Mouse (Mus musculus) myocyte (in vitro differentiated cells): Measurements from ENCODE around the gene Nsun7. TPM values are rescaled to one million over a fixed set of nuclear protein-coding genes. Genes with fewer than 3 reads are reported as not detected.

Experiments used
- H3K27me3 ChIP-seq: one replicate; pipeline ENCODE4 v1.6.1; 2011; ENCODE audit not compliant: control insufficient read depth, insufficient read depth, insufficient read length
- H3K36me3 ChIP-seq: one replicate; pipeline ENCODE4 v1.6.1; 2011; ENCODE audit not compliant: control insufficient read depth, insufficient read depth
- H3K4me2 ChIP-seq: one replicate; pipeline ENCODE4 v1.6.1; 2011; ENCODE audit warnings: low read depth, control low read depth
- H3K4me3 ChIP-seq: one replicate; pipeline ENCODE4 v1.5.1; 2011; ENCODE audit warnings: mild to moderate bottlenecking, control low read depth, moderate library complexity
- H3K79me2 ChIP-seq: one replicate; pipeline ENCODE4 v1.6.1; 2011; ENCODE audit not compliant: control insufficient read depth, insufficient read depth
- H3ac ChIP-seq: one replicate; pipeline ENCODE4 v1.6.1; 2011; ENCODE audit not compliant: control insufficient read depth, insufficient read length
- CEBPB ChIP-seq: IDR thresholded peaks from 2 replicates; pipeline ENCODE4 v1.6.1; 2011; ENCODE audit warnings: mild to moderate bottlenecking, moderate library complexity; ENCODE audit not compliant: poor library complexity, insufficient read depth, severe bottlenecking
- E2F4 ChIP-seq: IDR thresholded peaks from one replicate; pipeline ENCODE4 v1.6.1; 2011; ENCODE audit warnings: mild to moderate bottlenecking, control low read depth, moderate library complexity; ENCODE audit not compliant: insufficient read depth
- MAX ChIP-seq: IDR thresholded peaks from one replicate; pipeline ENCODE4 v1.6.1; 2011; ENCODE audit warnings: low read depth, mild to moderate bottlenecking, control low read depth
- MYOD1 ChIP-seq, 3 experiments: IDR thresholded peaks; one replicate each; pipeline ENCODE4 v1.6.1; 2011; ENCODE audit warnings: control low read depth in 2 of 3, low read depth in 2 of 3, mild to moderate bottlenecking in 2 of 3, moderate library complexity in 1 of 3; ENCODE audit not compliant: insufficient read length in 2 of 3, control insufficient read depth in 1 of 3
- MYOG ChIP-seq, 3 experiments: IDR thresholded peaks; one replicate each; pipeline ENCODE4 v1.6.1; 2011; ENCODE audit warnings: control low read depth in 2 of 3, low read depth in 2 of 3, mild to moderate bottlenecking in 2 of 3; ENCODE audit not compliant: insufficient read length in 2 of 3, control insufficient read depth in 1 of 3, insufficient read depth in 1 of 3
- POLR2A ChIP-seq: IDR thresholded peaks from one replicate; pipeline ENCODE4 v1.6.1; 2011; ENCODE audit warnings: low read depth, mild to moderate bottlenecking, control low read depth, moderate library complexity; ENCODE audit not compliant: insufficient read length
- POLR2AphosphoS2 ChIP-seq: IDR thresholded peaks from one replicate; pipeline ENCODE4 v1.6.1; 2011; ENCODE audit warnings: low read depth, control low read depth; ENCODE audit not compliant: insufficient read length
- REST ChIP-seq: IDR thresholded peaks from one replicate; pipeline ENCODE4 v1.6.1; 2011; ENCODE audit warnings: mild to moderate bottlenecking, control low read depth, moderate library complexity; ENCODE audit not compliant: insufficient read depth, insufficient read length
- SRF ChIP-seq: IDR thresholded peaks from one replicate; pipeline ENCODE4 v1.6.1; 2011; ENCODE audit warnings: low read depth; ENCODE audit not compliant: control insufficient read depth, insufficient read length
- TCF12 ChIP-seq: IDR thresholded peaks from one replicate; pipeline ENCODE4 v1.6.1; 2011; ENCODE audit warnings: mild to moderate bottlenecking, control low read depth; ENCODE audit not compliant: poor library complexity, insufficient read depth, severe bottlenecking
- TCF3 ChIP-seq: IDR thresholded peaks from one replicate; pipeline ENCODE4 v1.6.1; 2011; ENCODE audit warnings: low read depth, control low read depth; ENCODE audit not compliant: insufficient read length
- USF1 ChIP-seq: IDR thresholded peaks from one replicate; pipeline ENCODE4 v1.6.1; 2011; ENCODE audit warnings: low read depth, mild to moderate bottlenecking, control low read depth, moderate library complexity
- polyA plus RNA-seq: library from polyadenylated mRNA; unstranded; fragments of >200 nt; fragmentation: generic; extraction: Trizol; gene quantifications from one replicate; pipeline ENCODE4 v1.2.1, GENCODE M21; 2012; ENCODE audit warnings: missing spikeins

The Nsun7 gene
- polyA plus RNA-seq, 1 experiment: not detected

- Histone ChIP-seq H3K4me2 (no peak overlapping the region), H3K79me2 (no peaks in the 10 kb centered on the region), H3K36me3 (peaks cover 1% of the 10 kb centered on the region), H3K4me3 (no peak overlapping the region), H3K27me3 (no peaks in the 10 kb centered on the region), H3ac (no peak overlapping the region)
- TF ChIP-seq POLR2A (no peak), SRF (no peak), MYOD1 (IDR thresholded peaks at IDR 0.05; ENCODE audit: control insufficient read depth in 1 of 3, insufficient read length in 2 of 3, low read depth in 2 of 3) (no peak), USF1 (no peak)
These were observed 56.1 kb downstream of the Nsun7 start for GRCm38 (mm10) chr5:66315791-66316190.

- Histone ChIP-seq H3K4me3 (no peak overlapping the region), H3ac (no peak overlapping the region), H3K27me3 (no peaks in the 10 kb centered on the region), H3K4me2 (no peak overlapping the region), H3K79me2 (no peaks in the 10 kb centered on the region), H3K36me3 (no peaks in the 10 kb centered on the region)
- no peak for TF ChIP-seq POLR2AphosphoS2
- TF ChIP-seq E2F4: no peak
- TF ChIP-seq MYOD1 (IDR thresholded peaks at IDR 0.05; ENCODE audit: control insufficient read depth in 1 of 3, insufficient read length in 2 of 3, low read depth in 2 of 3): no peak
These were observed 59.6 kb downstream of the Nsun7 start for GRCm38 (mm10) chr5:66319341-66319740.

DNA sequence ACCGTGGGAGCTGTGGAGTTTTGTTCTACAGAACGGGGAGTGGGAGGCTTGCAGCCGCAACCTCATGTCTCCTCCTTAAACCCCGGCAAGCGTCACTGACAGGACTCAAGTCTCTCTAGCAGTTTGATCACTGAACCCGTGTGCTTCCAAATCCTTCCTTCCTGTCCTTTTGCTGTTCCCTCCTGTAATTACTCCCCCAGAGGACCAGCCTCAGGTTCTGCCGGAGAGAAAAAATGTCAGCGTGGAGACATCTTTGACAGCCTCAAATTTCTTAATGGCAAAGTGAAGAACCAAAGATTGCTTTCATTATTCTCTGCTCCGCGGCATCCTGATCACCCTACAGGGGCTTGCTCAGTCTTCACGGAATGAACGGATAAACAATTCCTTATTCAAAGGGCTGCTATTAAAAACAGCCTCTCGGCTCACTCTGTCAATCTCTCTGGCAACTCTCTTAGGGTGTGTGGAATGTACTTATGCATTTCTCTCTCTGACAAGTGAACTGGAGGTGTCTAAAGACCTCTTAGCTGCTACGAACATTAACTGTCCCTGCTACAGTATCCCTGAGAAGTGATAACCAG lies 60.2 kb downstream of the Nsun7 start:
- Histone ChIP-seq H3K27me3 (no peaks in the 10 kb centered on the region), H3ac (no peak overlapping the region), H3K4me3 (no peak overlapping the region), H3K36me3 (no peaks in the 10 kb centered on the region), H3K4me2 (no peak overlapping the region), H3K79me2 (no peaks in the 10 kb centered on the region)
- TF ChIP-seq TCF3 (no peak), E2F4 (no peak), USF1 (no peak), POLR2A (no peak), MAX (no peak), MYOG (IDR thresholded peaks at IDR 0.05; ENCODE audit: control insufficient read depth in 1 of 3, insufficient read depth in 1 of 3, insufficient read length in 2 of 3, low read depth in 2 of 3) (no peak), REST (no peak), TCF12 (no peak), POLR2AphosphoS2 (no peak), CEBPB (no peak), MYOD1 (IDR thresholded peaks at IDR 0.05; ENCODE audit: control insufficient read depth in 1 of 3, insufficient read length in 2 of 3, low read depth in 2 of 3) (no peak), SRF (no peak)

GRCm38 (mm10) chr5:66323131-66323530 lies 63.4 kb downstream of the Nsun7 start:
- peaks cover 4% of the 10 kb centered on the region for H3K36me3 ChIP-seq
- no peak overlapping the region for H3ac ChIP-seq
- TF ChIP-seq USF1 (no peak), POLR2AphosphoS2 (no peak), POLR2A (no peak), CEBPB (no peak), MYOD1 (IDR thresholded peaks at IDR 0.05; ENCODE audit: control insufficient read depth in 1 of 3, insufficient read length in 2 of 3, low read depth in 2 of 3) (no peak), E2F4 (no peak), SRF (no peak), TCF3 (no peak), TCF12 (no peak), MYOG (IDR thresholded peaks at IDR 0.05; ENCODE audit: control insufficient read depth in 1 of 3, insufficient read depth in 1 of 3, insufficient read length in 2 of 3, low read depth in 2 of 3) (no peak), MAX (no peak), REST (no peak)
- H3K27me3 ChIP-seq: no peaks in the 10 kb centered on the region
- H3K4me3 ChIP-seq: no peak overlapping the region
- no peaks in the 10 kb centered on the region for H3K79me2 ChIP-seq
- no peak overlapping the region for H3K4me2 ChIP-seq

DNA sequence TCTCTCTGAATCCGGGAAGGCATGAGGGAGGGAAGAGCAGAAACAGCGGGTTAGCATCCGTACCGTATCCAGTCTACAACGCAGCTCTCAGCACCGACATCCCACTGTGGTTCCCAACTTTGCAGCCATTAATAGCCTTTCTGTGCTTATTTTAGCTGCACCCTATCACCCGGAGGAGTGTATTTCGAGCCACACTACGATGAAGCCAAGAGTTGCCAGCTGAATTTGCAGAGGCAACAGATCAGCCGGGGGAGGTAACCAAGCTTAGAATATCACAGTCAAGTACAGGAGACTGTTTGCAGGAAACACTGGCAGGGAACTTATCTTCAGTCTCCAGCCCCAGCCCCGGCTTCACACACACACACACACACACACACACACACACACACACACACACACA lies 63.9 kb downstream of the Nsun7 start:
- TF ChIP-seq SRF (no peak), MYOG (IDR thresholded peaks at IDR 0.05; ENCODE audit: control insufficient read depth in 1 of 3, insufficient read depth in 1 of 3, insufficient read length in 2 of 3, low read depth in 2 of 3) (no peak), E2F4 (no peak), POLR2A (no peak), USF1 (no peak), TCF3 (no peak), CEBPB (no peak), TCF12 (no peak), REST (no peak), POLR2AphosphoS2 (no peak), MYOD1 (IDR thresholded peaks at IDR 0.05; ENCODE audit: control insufficient read depth in 1 of 3, insufficient read length in 2 of 3, low read depth in 2 of 3) (no peak), MAX (no peak)
- H3K79me2 ChIP-seq: no peaks in the 10 kb centered on the region
- peaks cover 4% of the 10 kb centered on the region for H3K36me3 ChIP-seq
- H3K4me2 ChIP-seq: no peak overlapping the region
- no peaks in the 10 kb centered on the region for H3K27me3 ChIP-seq
- no peak overlapping the region for H3ac ChIP-seq
- H3K4me3 ChIP-seq: no peak overlapping the region
